Mouse (Mus musculus) T-cell, adult 2 months (primary cell): ENCODE measurements around the gene Pde4d.

Source experiments
- DNase-seq: peaks from one replicate; pipeline ENCODE4 v3.0.0; 2022; ENCODE audit warnings: low spot score

The Pde4d gene

GRCm38 (mm10) chr13:109506754-109507153, 1057.0 kb downstream of the Pde4d start:
- no peak for DNase-seq

GRCm38 (mm10) chr13:109508472-109508871, 1058.7 kb downstream of the Pde4d start:
- DNase-seq = no peak

GRCm38 (mm10) chr13:109518194-109518593, 1068.4 kb downstream of the Pde4d start:
- no peak for DNase-seq

- DNase-seq = no peak
These were observed 1069.7 kb downstream of the Pde4d start for GRCm38 (mm10) chr13:109519485-109519884.

GRCm38 (mm10) chr13:109519966-109520646, 1070.4 kb downstream of the Pde4d start:
- no peak for DNase-seq

GRCm38 (mm10) chr13:109533838-109534523, 1084.2 kb downstream of the Pde4d start:
- no peak for DNase-seq

GRCm38 (mm10) chr13:109534709-109535284, 1085.0 kb downstream of the Pde4d start:
- no peak for DNase-seq

GRCm38 (mm10) chr13:109536636-109537035, 1086.9 kb downstream of the Pde4d start:
- no peak for DNase-seq

- no peak for DNase-seq
These were observed 1089.6 kb downstream of the Pde4d start for GRCm38 (mm10) chr13:109539371-109539770.

- no peak for DNase-seq
These were observed 1094.9 kb downstream of the Pde4d start for GRCm38 (mm10) chr13:109544646-109545045.

- DNase-seq = peak; percentile 7
These were observed 1096.6 kb downstream of the Pde4d start for GRCm38 (mm10) chr13:109546337-109546736.

- DNase-seq = no peak
These were observed 1097.3 kb downstream of the Pde4d start for GRCm38 (mm10) chr13:109547006-109547587.

- peak; percentile 66 for DNase-seq
These were observed 1098.0 kb downstream of the Pde4d start for GRCm38 (mm10) chr13:109547700-109548099.

GRCm38 (mm10) chr13:109548263-109548662, 1098.5 kb downstream of the Pde4d start:
- no peak for DNase-seq

GRCm38 (mm10) chr13:109548771-109549555, 1099.2 kb downstream of the Pde4d start:
- no peak for DNase-seq

GRCm38 (mm10) chr13:109551836-109552235, 1102.1 kb downstream of the Pde4d start:
- DNase-seq = no peak

- no peak for DNase-seq
These were observed 1105.8 kb downstream of the Pde4d start for GRCm38 (mm10) chr13:109555513-109555912.

GRCm38 (mm10) chr13:109556853-109557252, 1107.1 kb downstream of the Pde4d start:
- DNase-seq = no peak

GRCm38 (mm10) chr13:109558341-109559257, 1108.9 kb downstream of the Pde4d start:
- DNase-seq = no peak

- DNase-seq = no peak
These were observed 1110.5 kb downstream of the Pde4d start for GRCm38 (mm10) chr13:109560261-109560660.
